Mouse (Mus musculus) mouse embryonic stem cell (cell line): Measurements from ENCODE around the gene Trak1.

Experiments
- in situ Hi-C, 2 experiments: fragments of 300-500 bp; cut with MboI; formaldehyde crosslinking; loops; 1 replicate in 1 of 2; 3 replicates in 1 of 2; pipeline ENCODE4 v1.14.3; 2019 to 2020; ENCODE audit warnings: low sequenced_read_pairs in 2 of 2, low pct_unique_long_range_greater_than_20kb in 1 of 2, mixed read lengths in 1 of 2; ENCODE audit not compliant: unreplicated experiment in 1 of 2

The Trak1 gene

GRCm38 (mm10) chr9:121475488-121476452 is 178.5 kb downstream of the Trak1 start:
- in situ Hi-C loops = loop anchor here (10.0 to 25.0 kb wide), 2 partner anchors 212 to 221 kb away; no protein-coding TSS in a partner anchor

DNA sequence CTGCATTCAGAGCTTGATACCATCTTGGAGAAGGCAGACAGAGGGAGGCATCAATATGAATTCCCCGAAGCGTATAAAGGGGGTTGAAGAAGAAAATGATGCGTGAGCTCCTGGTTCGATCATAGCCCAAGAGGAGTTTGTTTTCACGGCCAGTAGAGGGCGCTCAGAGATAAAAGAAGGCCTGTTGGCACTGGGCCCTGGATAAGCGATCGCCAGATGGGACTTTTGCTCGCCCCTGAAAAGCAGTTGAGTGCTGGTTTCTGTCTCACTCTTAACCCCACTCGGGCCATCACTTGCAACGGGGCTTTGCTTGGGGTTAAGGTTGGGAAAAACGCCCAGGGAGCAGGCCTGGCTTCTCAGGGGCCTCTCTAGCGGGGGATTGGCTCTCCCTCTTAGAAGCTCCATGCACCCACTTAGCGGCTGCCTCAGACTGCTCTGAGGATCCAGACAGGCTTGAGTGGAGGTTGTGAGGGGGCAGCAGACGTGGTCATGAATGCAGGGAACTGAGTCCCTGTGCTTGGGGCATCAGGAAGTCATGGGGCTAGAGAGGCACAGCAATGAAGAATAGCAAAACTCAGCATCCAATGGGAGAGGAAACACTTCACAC is 180.1 kb downstream of the Trak1 start:
- in situ Hi-C loops = loop anchor here (10.0 to 25.0 kb wide), 2 partner anchors 210 to 223 kb away; no protein-coding TSS in a partner anchor

- in situ Hi-C loops = loop anchor here (10.0 to 25.0 kb wide), 2 partner anchors 208 to 225 kb away; no protein-coding TSS in a partner anchor
Measured at GRCm38 (mm10) chr9:121479453-121479852, 182.2 kb downstream of the Trak1 start.

GRCm38 (mm10) chr9:121487216-121487615 is 189.9 kb downstream of the Trak1 start:
- in situ Hi-C loops = loop anchor here (10.0 to 25.0 kb wide), 3 partner anchors 188 to 338 kb away; no protein-coding TSS in a partner anchor

DNA sequence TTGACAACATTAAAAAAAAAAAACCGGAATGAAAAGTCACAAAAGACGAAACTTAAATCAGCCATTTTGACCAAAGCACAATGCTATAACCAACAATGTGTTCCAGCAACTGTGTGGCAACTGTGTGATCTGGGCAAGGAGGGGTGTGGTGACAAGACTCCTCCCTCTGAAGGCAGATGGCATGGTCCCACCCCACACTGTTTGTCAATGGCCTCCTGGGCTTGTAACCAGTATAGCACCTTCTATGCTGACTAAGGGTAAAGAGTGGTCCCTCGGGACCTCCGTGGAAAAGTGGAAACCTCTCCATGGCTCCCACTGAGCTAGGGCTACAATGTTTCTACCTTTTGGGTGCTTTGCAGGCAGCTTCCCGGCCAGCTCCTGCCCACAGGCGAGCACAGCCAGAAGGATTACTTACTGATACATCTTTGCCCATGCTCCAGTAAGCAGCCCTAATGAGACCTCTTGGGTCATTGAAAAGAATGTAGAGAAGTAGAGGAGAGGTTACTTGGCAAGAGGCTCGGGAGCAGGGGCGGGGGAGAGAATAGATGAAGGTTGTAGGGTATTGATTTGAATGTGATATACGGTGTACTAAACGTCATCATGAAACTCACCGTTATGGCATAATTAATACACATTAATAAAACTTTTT is 194.4 kb downstream of the Trak1 start:
- in situ Hi-C loops = loop anchor here in 1 of 2 experiments (25.0 kb wide), 1 partner anchor 196 kb away; no protein-coding TSS in a partner anchor

GRCm38 (mm10) chr9:121494006-121494767 is 196.9 kb downstream of the Trak1 start:
- in situ Hi-C loops = loop anchor here in 1 of 2 experiments (25.0 kb wide), 1 partner anchor 193 kb away; no protein-coding TSS in a partner anchor

- in situ Hi-C loops = loop anchor here in 1 of 2 experiments (25.0 kb wide), 1 partner anchor 192 kb away; no protein-coding TSS in a partner anchor
Measured at GRCm38 (mm10) chr9:121495529-121495928, 198.2 kb downstream of the Trak1 start, which contains the start of gene Cck. Gene Cck, minus strand, starts transcription at chr9:121495694.

DNA sequence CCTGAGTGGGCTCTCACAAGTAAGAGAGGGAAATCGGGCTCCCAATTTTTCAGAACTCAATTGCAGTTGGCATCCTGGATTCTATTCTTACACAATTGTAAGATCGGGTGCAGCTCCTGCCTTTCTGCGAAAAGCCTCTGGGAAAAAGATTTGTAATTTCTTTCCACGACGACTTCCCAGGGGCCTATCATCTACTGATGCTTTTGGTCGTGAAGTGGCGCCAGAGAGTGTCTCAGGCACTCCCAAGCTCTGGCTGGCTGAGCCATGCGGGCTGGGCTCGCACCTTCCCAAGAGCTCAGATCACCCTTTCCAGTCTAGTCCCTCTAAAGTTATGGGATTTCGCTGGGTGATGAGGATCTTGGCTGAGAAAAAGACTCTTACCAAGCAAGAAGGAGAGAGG is 198.8 kb downstream of the Trak1 start:
- in situ Hi-C loops = loop anchor here in 1 of 2 experiments (25.0 kb wide), 1 partner anchor 191 kb away; no protein-coding TSS in a partner anchor

DNA sequence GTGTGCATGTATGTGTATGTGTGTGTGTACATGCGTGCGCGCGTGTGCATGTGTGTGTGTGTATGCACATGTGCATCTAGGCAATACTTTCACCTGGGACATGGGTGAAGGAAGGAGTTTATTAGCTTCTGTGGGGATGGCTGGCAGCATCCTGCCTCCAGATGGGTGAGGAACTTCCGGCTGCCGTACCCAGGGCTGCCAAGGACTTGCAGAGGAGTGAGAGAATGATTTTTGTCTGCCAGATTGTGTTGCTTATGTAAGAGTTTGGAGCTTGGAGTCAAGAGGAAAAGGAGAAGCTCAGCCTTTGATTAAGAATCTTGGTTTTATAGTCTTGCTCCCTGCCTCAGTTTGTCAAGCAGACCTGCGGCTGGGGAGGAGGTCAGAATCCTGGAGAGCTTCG is 208.0 kb downstream of the Trak1 start:
- in situ Hi-C loops = no loop called here

- in situ Hi-C loops = no loop called here
Measured at GRCm38 (mm10) chr9:121506478-121507180, 209.3 kb downstream of the Trak1 start.

- in situ Hi-C loops = no loop called here
Measured at GRCm38 (mm10) chr9:121511911-121512310, 214.6 kb downstream of the Trak1 start.

- in situ Hi-C loops = no loop called here
Measured at GRCm38 (mm10) chr9:121514462-121514861, 217.2 kb downstream of the Trak1 start.

GRCm38 (mm10) chr9:121520047-121520446 is 222.7 kb downstream of the Trak1 start:
- in situ Hi-C loops = no loop called here
